ENCODE assay signal across 8 mouse cellular contexts in the genomic region with DNA sequence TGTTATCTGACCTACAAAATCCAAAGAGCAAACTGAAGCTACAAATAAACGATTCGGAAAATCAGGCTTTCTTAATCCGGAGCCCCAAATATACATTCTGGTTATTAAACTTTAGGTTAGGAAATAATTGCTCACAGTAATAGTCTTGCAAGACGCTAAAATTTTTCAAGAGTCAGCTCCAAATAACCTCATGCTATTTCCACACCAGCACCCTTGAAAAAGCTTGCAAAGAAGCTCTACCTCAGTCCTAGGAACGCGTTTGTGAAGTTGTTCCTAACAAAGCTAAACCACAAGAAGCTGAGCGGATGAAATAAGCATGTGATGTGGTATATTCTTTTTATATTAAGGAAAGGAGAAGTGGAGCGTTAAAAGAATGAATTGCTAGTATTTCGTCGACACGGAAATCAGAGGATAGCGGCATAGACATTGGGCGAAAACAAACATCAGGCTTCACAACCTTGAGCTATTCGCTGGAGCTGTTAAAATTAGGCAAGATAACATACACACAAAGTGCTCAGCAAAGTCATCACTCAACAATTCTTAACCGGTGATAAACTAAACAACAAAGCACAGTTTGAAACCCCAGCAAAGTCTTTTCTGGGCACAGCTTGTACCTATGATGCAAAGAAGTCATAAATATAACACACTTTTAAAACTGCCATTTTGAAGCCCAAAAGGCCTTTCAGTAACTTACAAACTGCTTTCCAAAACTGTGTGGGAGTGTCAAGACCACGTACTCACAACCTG. TPM values are rescaled to one million over a fixed set of nuclear protein-coding genes. Genes with fewer than 3 reads are reported as not detected.
DNase-seq lines count a peak whose midpoint lies in the region; ATAC-seq and TF ChIP-seq lines count a peak whose summit lies in the region.

No protein-coding gene starts in this region.

- peak overlapping the region; percentile 82 for H3K27ac ChIP-seq in forebrain, postnatal 0 days (ENCODE audit: low read depth, low read length)

- TF ChIP-seq CTCF in forebrain, postnatal 0 days (IDR thresholded peaks at IDR 0.05; ENCODE audit: low read depth), result no peak

- H3K9me3 ChIP-seq in forebrain, postnatal 0 days (ENCODE audit: low read length), result no peaks in the 10 kb centered on the region

- H3K4me2 ChIP-seq in forebrain, postnatal 0 days (ENCODE audit: low read depth), result peak overlapping the region; percentile 62

- intact Hi-C loops in left cerebral cortex, postnatal 25 days (cut with DNase I), result no loop called here
- intact Hi-C loops in left cerebral cortex, postnatal 14 days (cut with DNase I), result no loop called here

- H3K4me1 ChIP-seq in forebrain, postnatal 0 days (ENCODE audit: insufficient read depth), result peaks cover 9% of the 10 kb centered on the region

- no peaks in the 10 kb centered on the region for H3K36me3 ChIP-seq in forebrain, postnatal 0 days (ENCODE audit: insufficient read depth)

- no peak for ATAC-seq in forebrain, postnatal 0 days
- peak; percentile 6; the same call in 1 of the 2 replicates for ATAC-seq in megakaryocyte progenitor cell, adult 5-6 weeks (replicated peaks; ENCODE audit: poor library complexity)
- ATAC-seq in erythroid progenitor cell, adult 5-6 weeks (replicated peaks; ENCODE audit: low FRiP score, poor library complexity, severe bottlenecking), result no peak

- no peaks in the 10 kb centered on the region for H3K27me3 ChIP-seq in forebrain, postnatal 0 days (ENCODE audit: insufficient read depth, low read length)

- H3K9ac ChIP-seq in forebrain, postnatal 0 days, result peak overlapping the region; percentile 82

- WGBS in forebrain, postnatal 0 days, result 9% methylated on average over 16 of the region's 16 CpGs

- H3K4me3 ChIP-seq in forebrain, postnatal 0 days (ENCODE audit: low read depth, low read length), result peak overlapping the region; percentile 72

- DNase-seq in left cerebral cortex, postnatal 25 days (ENCODE audit: low spot score in 2 of 2), result peak; percentile 13 to 17
- no peak for DNase-seq in left cerebral cortex, postnatal 14 days (ENCODE audit: low spot score in 2 of 2)
- peak; percentile 38 for DNase-seq in adipocyte (ENCODE audit: low spot score)
- DNase-seq in forebrain, postnatal 0 days, result no peak
- no peak for DNase-seq in urinary bladder, postnatal 14 days (ENCODE audit: low spot score)
- no peak for DNase-seq in adrenal gland, postnatal 10 days

RNA-seq across cellular contexts. Expression of a gene that starts 0.9 kb away (rescaled TPM):
- 10 to 100 TPM; 24.8 to 25.5 TPM for total RNA-seq in left cerebral cortex, postnatal 25 days (2021)
- 10 to 100 TPM; 29.4 to 34.1 TPM for total RNA-seq in left cerebral cortex, postnatal 14 days (2021)
- 70.6 and 78.6 TPM in 2 replicates for total RNA-seq in forebrain, postnatal 0 days (2014; rRNA removed)
- polyA plus RNA-seq in forebrain, postnatal 0 days (2015; fragmentation: Nextera tagmentation; extraction: Ambion mirVana), result 206 TPM in 2 replicates
- 232 and 247 TPM in 2 replicates for total RNA-seq in megakaryocyte progenitor cell, adult 5-6 weeks (2015)
- 160 and 165 TPM in 2 replicates for total RNA-seq in megakaryocyte progenitor cell, adult 5-6 weeks (2017)
- total RNA-seq in erythroid progenitor cell, adult 5-6 weeks (2015; ENCODE audit: low replicate concordance), result 42.3 and 45.8 TPM in 2 replicates
- 12.9 and 34.0 TPM in 2 replicates for total RNA-seq in erythroid progenitor cell, adult 5-6 weeks (2017; ENCODE audit: low replicate concordance)
- 10 to 100 TPM; 76.7 to 77.1 TPM for total RNA-seq in adrenal gland, postnatal 10 days (2021)

RNA-seq across cellular contexts. Expression of a gene that starts 40.2 kb away (rescaled TPM):
- 10 to 100 TPM; 37.0 to 41.3 TPM for total RNA-seq in left cerebral cortex, postnatal 25 days (2021)
- total RNA-seq in left cerebral cortex, postnatal 14 days (2021), result 10 to 100 TPM; 39.6 to 45.4 TPM
- total RNA-seq in forebrain, postnatal 0 days (2014; rRNA removed), result 34.5 and 38.9 TPM in 2 replicates
- polyA plus RNA-seq in forebrain, postnatal 0 days (2015; fragmentation: Nextera tagmentation; extraction: Ambion mirVana), result 94.9 and 105 TPM in 2 replicates
- total RNA-seq in megakaryocyte progenitor cell, adult 5-6 weeks (2015), result 52.0 and 58.7 TPM in 2 replicates
- 42.7 and 75.4 TPM in 2 replicates for total RNA-seq in megakaryocyte progenitor cell, adult 5-6 weeks (2017)
- 46.1 and 46.9 TPM in 2 replicates for total RNA-seq in erythroid progenitor cell, adult 5-6 weeks (2015; ENCODE audit: low replicate concordance)
- 24.0 and 48.3 TPM in 2 replicates for total RNA-seq in erythroid progenitor cell, adult 5-6 weeks (2017; ENCODE audit: low replicate concordance)
- 10 to 100 TPM; 33.5 to 36.8 TPM for total RNA-seq in adrenal gland, postnatal 10 days (2021)

Comparison
In these comparisons a context has a peak if more than half of its experiments do, and no peak if none do; other contexts are left out.
1. DNase-seq: peak in left cerebral cortex, postnatal 25 days (2 of 2) and adipocyte (single experiment); none in left cerebral cortex, postnatal 14 days (0 of 2), forebrain, postnatal 0 days (single experiment), urinary bladder, postnatal 14 days (single experiment) and adrenal gland, postnatal 10 days (single experiment).